Mouse (Mus musculus): ENCODE results near the gene Nmt1. TPM values are rescaled to one million over a fixed set of nuclear protein-coding genes. Genes with fewer than 3 reads are reported as not detected.

Nmt1 gene
- total and polyA plus RNA-seq, 3 experiments, result 29.8 to 147 (median 70.5) TPM

DNA sequence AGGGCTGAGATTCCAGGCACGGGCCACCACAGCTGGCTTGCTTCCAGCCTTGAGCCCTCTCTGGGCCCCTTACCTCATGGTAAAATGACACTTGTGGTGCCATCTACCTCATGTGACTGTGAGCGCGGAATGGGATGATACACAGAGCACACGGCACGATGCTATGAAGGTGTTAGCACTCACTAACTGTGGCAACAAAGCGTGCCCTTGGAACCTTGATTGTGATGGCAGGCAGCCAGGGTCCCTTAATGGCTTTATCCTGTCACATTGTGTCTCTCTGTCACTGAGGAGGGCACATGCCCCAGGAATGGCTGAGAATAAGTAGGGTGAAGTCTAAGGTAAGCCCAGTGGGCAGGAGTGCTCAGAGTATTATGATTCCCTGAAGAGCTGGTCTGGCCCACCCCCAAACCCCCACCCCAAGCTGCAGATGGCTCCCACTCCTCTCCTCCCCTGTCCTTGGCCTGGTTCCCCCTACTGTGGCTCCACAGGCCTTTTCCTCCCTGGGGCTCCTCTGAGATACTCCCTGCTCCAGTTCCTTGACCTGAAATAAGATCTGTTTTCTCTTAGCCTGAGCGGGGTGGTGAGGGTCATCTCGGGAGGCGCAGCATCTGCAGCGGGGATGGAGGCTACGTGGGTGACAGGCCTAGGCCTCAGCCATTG lies 70.7 kb downstream of the Nmt1 start (continued):
- no peak for TF ChIP-seq CTCF (IDR thresholded peaks at IDR 0.05 in 2 of 3, conservative IDR thresholded peaks at IDR 0.05 in 1 of 3; ENCODE audit: control insufficient read depth in 1 of 3, insufficient read depth in 1 of 3, low read depth in 2 of 3, low read length in 3 of 3, poor library complexity in 1 of 3, severe bottlenecking in 1 of 3)
- TF ChIP-seq USF1 (IDR thresholded peaks at IDR 0.05; ENCODE audit: low read depth, low read length), result no peak
- no peak for TF ChIP-seq POLR2AphosphoS5 (IDR thresholded peaks at IDR 0.05; ENCODE audit: borderline replicate concordance, low read depth, low read length)

DNA sequence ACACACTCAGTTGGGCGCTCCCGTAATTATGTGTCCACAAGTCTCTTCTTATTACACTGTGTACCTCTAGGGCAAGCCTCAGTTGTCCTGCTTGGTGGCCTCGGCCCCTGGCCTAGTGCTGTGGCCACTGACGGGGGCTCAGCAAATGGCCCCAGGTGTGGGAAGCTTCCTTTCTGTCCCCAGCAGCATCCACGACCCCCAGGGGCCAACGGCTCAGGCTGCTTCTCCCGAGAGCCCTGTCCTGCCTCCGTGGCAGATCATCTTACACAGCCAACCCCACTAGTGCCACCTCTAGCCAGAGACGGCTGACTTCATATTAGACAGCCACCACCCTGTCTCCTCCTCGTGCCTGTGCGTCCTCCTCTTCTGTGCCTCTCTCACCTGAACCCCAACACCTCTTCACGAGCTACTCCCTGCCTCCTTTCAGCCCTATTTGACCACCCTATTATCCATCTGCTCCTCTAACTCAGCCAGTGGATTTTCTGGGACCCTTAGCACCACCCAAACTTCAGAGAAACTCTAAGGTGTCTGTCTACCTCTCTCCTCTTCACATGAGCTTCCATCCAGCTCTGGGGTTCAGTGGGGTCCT lies 71.5 kb downstream of the Nmt1 start:
- no peak overlapping the region for H3K4me3 ChIP-seq (ENCODE audit: control insufficient read depth in 1 of 2, insufficient read depth in 1 of 2, low read depth in 2 of 2, low read length in 2 of 2)
- peaks cover 0 to 5% of the 10 kb centered on the region in 2 experiments; a peak in 2 of 4 replicates for H3K36me3 ChIP-seq (ENCODE audit: control insufficient read depth in 1 of 2, insufficient read depth in 2 of 2, low read length in 2 of 2)
- TF ChIP-seq POLR2AphosphoS5 (IDR thresholded peaks at IDR 0.05; ENCODE audit: borderline replicate concordance, low read depth, low read length), result no peak
- no peaks in the 10 kb centered on the region for H3K27me3 ChIP-seq (ENCODE audit: control insufficient read depth in 1 of 2, insufficient read depth in 2 of 2, low read length in 2 of 2)
- DNase-seq (ENCODE audit: low read depth, low spot score), result no peak
- H3K4me1 ChIP-seq (ENCODE audit: control insufficient read depth in 1 of 2, insufficient read depth in 2 of 2, low read length in 2 of 2), result peaks cover 5 to 16% of the 10 kb centered on the region in 2 experiments
- H3K27ac ChIP-seq (ENCODE audit: control insufficient read depth, low read depth, low read length), result no peak overlapping the region
- H3K79me2 ChIP-seq (ENCODE audit: control insufficient read depth, insufficient read depth, low read length, poor library complexity), result no peaks in the 10 kb centered on the region; the same call in 1 of the 2 replicates
- H3K9ac ChIP-seq (ENCODE audit: control insufficient read depth, low read depth, low read length, poor library complexity, severe bottlenecking), result no peak overlapping the region
- no peaks in the 10 kb centered on the region for H3K9me3 ChIP-seq (replicated peaks; ENCODE audit: insufficient read depth, low read length)

DNA sequence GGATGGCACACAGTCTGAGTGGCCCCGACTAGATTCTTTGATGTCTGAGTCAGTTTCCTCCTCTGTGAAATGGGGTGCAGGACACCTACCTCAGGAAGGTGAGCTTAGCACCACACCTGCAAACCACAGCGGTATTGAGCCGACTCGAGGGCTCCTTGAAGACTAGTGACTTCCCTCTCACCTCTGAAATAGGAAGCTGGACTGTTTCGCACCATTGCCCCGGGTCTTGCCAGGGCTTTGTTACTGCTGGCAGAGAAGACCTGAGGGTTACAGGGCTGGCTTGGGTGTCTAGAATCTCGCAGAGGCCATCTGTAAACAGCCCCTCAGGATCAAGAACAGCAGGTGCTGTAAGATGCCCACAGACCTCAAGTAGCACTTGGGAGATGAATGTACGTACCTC lies 72.4 kb downstream of the Nmt1 start:
- peaks cover 9 to 20% of the 10 kb centered on the region in 2 experiments for H3K4me1 ChIP-seq (ENCODE audit: control insufficient read depth in 1 of 2, insufficient read depth in 2 of 2, low read length in 2 of 2)
- peaks cover 0 to 9% of the 10 kb centered on the region in 2 experiments; a peak in 2 of 4 replicates for H3K36me3 ChIP-seq (ENCODE audit: control insufficient read depth in 1 of 2, insufficient read depth in 2 of 2, low read length in 2 of 2)
- DNase-seq (ENCODE audit: low read depth, low spot score), result no peak
- H3K9me3 ChIP-seq (replicated peaks; ENCODE audit: insufficient read depth, low read length), result no peaks in the 10 kb centered on the region
- no peak overlapping the region for H3K9ac ChIP-seq (ENCODE audit: control insufficient read depth, low read depth, low read length, poor library complexity, severe bottlenecking)
- H3K79me2 ChIP-seq (ENCODE audit: control insufficient read depth, insufficient read depth, low read length, poor library complexity), result no peaks in the 10 kb centered on the region; the same call in 1 of the 2 replicates
- H3K27me3 ChIP-seq (ENCODE audit: control insufficient read depth in 1 of 2, insufficient read depth in 2 of 2, low read length in 2 of 2), result no peaks in the 10 kb centered on the region
- no peak overlapping the region for H3K27ac ChIP-seq (ENCODE audit: control insufficient read depth, low read depth, low read length)
- TF ChIP-seq HCFC1 (IDR thresholded peaks at IDR 0.05; ENCODE audit: low read depth, low read length) (no peak), MXI1 (IDR thresholded peaks at IDR 0.05; ENCODE audit: low read depth, low read length) (no peak), MYB (IDR thresholded peaks at IDR 0.05; ENCODE audit: low read depth, low read length) (no peak), RCOR1 (IDR thresholded peaks at IDR 0.05; ENCODE audit: low read depth, low read length) (no peak), E2F4 (IDR thresholded peaks at IDR 0.05; ENCODE audit: borderline replicate concordance, low read depth, low read length) (no peak), POLR2AphosphoS5 (IDR thresholded peaks at IDR 0.05; ENCODE audit: borderline replicate concordance, low read depth, low read length) (no peak), ETS1 (IDR thresholded peaks at IDR 0.05; ENCODE audit: low read depth, low read length) (no peak), USF1 (IDR thresholded peaks at IDR 0.05; ENCODE audit: low read depth, low read length) (no peak), ZNF384 (IDR thresholded peaks at IDR 0.05; ENCODE audit: low read depth, low read length) (no peak)
- no peak overlapping the region for H3K4me3 ChIP-seq (ENCODE audit: control insufficient read depth in 1 of 2, insufficient read depth in 1 of 2, low read depth in 2 of 2, low read length in 2 of 2)

Data from MEL (cell line).